Mouse (Mus musculus): ENCODE measurements at regions not wholly inside any gene's neighbourhood (a gene's known extent, or its start where the extent isn't known, plus 50 kb on each side); places are given as distances from the start of the nearest gene placed in this dataset.

GRCm38 (mm10) chr13:44306275-44307050, 422.8 kb upstream of the Jarid2 start:
- Histone ChIP-seq H3K36me3 (ENCODE audit: control insufficient read depth) (no peaks in the 10 kb centered on the region), H3K4me1 (ENCODE audit: control insufficient read depth) (no peaks in the 10 kb centered on the region), H3K27me3 (ENCODE audit: control insufficient read depth) (no peaks in the 10 kb centered on the region), H3K9me3 (ENCODE audit: control insufficient read depth, low read length) (no peaks in the 10 kb centered on the region; the same call in 1 of the 2 replicates), H3K4me3 (replicated peaks) (no peak overlapping the region)
- no peak for TF ChIP-seq GATA1 (IDR thresholded peaks at IDR 0.05; ENCODE audit: low read length)
- no peak for TF ChIP-seq TAL1 (IDR thresholded peaks at IDR 0.05; ENCODE audit: low read length)

GRCm38 (mm10) chr13:44308227-44308626, 421.0 kb upstream of the Jarid2 start:
- H3K9me3 ChIP-seq (ENCODE audit: control insufficient read depth, low read length): no peaks in the 10 kb centered on the region; the same call in 1 of the 2 replicates
- H3K4me3 ChIP-seq (replicated peaks): no peak overlapping the region
- H3K27me3 ChIP-seq (ENCODE audit: control insufficient read depth): no peaks in the 10 kb centered on the region
- no peak for TF ChIP-seq GATA1 (IDR thresholded peaks at IDR 0.05; ENCODE audit: low read length)
- no peak for TF ChIP-seq TAL1 (IDR thresholded peaks at IDR 0.05; ENCODE audit: low read length)
- no peaks in the 10 kb centered on the region for H3K36me3 ChIP-seq (ENCODE audit: control insufficient read depth)
- H3K4me1 ChIP-seq (ENCODE audit: control insufficient read depth): no peaks in the 10 kb centered on the region

- Histone ChIP-seq H3K9me3 (ENCODE audit: control insufficient read depth, low read length) (peaks cover 2% of the 10 kb centered on the region; the same call in 1 of the 2 replicates), H3K4me3 (replicated peaks) (no peak overlapping the region), H3K4me1 (ENCODE audit: control insufficient read depth) (no peaks in the 10 kb centered on the region), H3K27me3 (ENCODE audit: control insufficient read depth) (no peaks in the 10 kb centered on the region), H3K36me3 (ENCODE audit: control insufficient read depth) (no peaks in the 10 kb centered on the region)
- TF ChIP-seq TAL1 (IDR thresholded peaks at IDR 0.05; ENCODE audit: low read length) (no peak), GATA1 (IDR thresholded peaks at IDR 0.05; ENCODE audit: low read length) (no peak)
Observed at GRCm38 (mm10) chr13:44312237-44312636, 417.0 kb upstream of the Jarid2 start.

- Histone ChIP-seq H3K4me3 (replicated peaks) (no peak overlapping the region), H3K27me3 (ENCODE audit: control insufficient read depth) (no peaks in the 10 kb centered on the region), H3K36me3 (ENCODE audit: control insufficient read depth) (no peaks in the 10 kb centered on the region), H3K9me3 (ENCODE audit: control insufficient read depth, low read length) (peaks cover 2% of the 10 kb centered on the region; the same call in 1 of the 2 replicates), H3K4me1 (ENCODE audit: control insufficient read depth) (no peaks in the 10 kb centered on the region)
- no peak for TF ChIP-seq TAL1 (IDR thresholded peaks at IDR 0.05; ENCODE audit: low read length)
- TF ChIP-seq GATA1 (IDR thresholded peaks at IDR 0.05; ENCODE audit: low read length): no peak
Observed at GRCm38 (mm10) chr13:44316747-44317446, 412.4 kb upstream of the Jarid2 start.

GRCm38 (mm10) chr13:44317596-44317995, 411.7 kb upstream of the Jarid2 start:
- Histone ChIP-seq H3K9me3 (ENCODE audit: control insufficient read depth, low read length) (peaks cover 2% of the 10 kb centered on the region; the same call in 1 of the 2 replicates), H3K4me3 (replicated peaks) (no peak overlapping the region), H3K27me3 (ENCODE audit: control insufficient read depth) (no peaks in the 10 kb centered on the region), H3K36me3 (ENCODE audit: control insufficient read depth) (no peaks in the 10 kb centered on the region), H3K4me1 (ENCODE audit: control insufficient read depth) (no peaks in the 10 kb centered on the region)
- TF ChIP-seq GATA1 (IDR thresholded peaks at IDR 0.05; ENCODE audit: low read length): no peak
- TF ChIP-seq TAL1 (IDR thresholded peaks at IDR 0.05; ENCODE audit: low read length): no peak

GRCm38 (mm10) chr13:44319101-44319500, 410.2 kb upstream of the Jarid2 start:
- TF ChIP-seq TAL1 (IDR thresholded peaks at IDR 0.05; ENCODE audit: low read length) (no peak), GATA1 (IDR thresholded peaks at IDR 0.05; ENCODE audit: low read length) (no peak)
- no peak overlapping the region for H3K4me3 ChIP-seq (replicated peaks)
- H3K27me3 ChIP-seq (ENCODE audit: control insufficient read depth): no peaks in the 10 kb centered on the region
- H3K36me3 ChIP-seq (ENCODE audit: control insufficient read depth): no peaks in the 10 kb centered on the region
- peaks cover 2% of the 10 kb centered on the region; the same call in 1 of the 2 replicates for H3K9me3 ChIP-seq (ENCODE audit: control insufficient read depth, low read length)
- no peaks in the 10 kb centered on the region for H3K4me1 ChIP-seq (ENCODE audit: control insufficient read depth)

- no peak overlapping the region for H3K4me3 ChIP-seq (replicated peaks)
- TF ChIP-seq GATA1 (IDR thresholded peaks at IDR 0.05; ENCODE audit: low read length): no peak
- no peak for TF ChIP-seq TAL1 (IDR thresholded peaks at IDR 0.05; ENCODE audit: low read length)
- H3K36me3 ChIP-seq (ENCODE audit: control insufficient read depth): no peaks in the 10 kb centered on the region
- H3K4me1 ChIP-seq (ENCODE audit: control insufficient read depth): no peaks in the 10 kb centered on the region
- H3K9me3 ChIP-seq (ENCODE audit: control insufficient read depth, low read length): peaks cover 2% of the 10 kb centered on the region; the same call in 1 of the 2 replicates
- no peaks in the 10 kb centered on the region for H3K27me3 ChIP-seq (ENCODE audit: control insufficient read depth)
Observed at GRCm38 (mm10) chr13:44319511-44319910, 409.8 kb upstream of the Jarid2 start.

- Histone ChIP-seq H3K27me3 (ENCODE audit: control insufficient read depth) (no peaks in the 10 kb centered on the region), H3K9me3 (ENCODE audit: control insufficient read depth, low read length) (peaks cover 2% of the 10 kb centered on the region; the same call in 1 of the 2 replicates), H3K36me3 (ENCODE audit: control insufficient read depth) (no peaks in the 10 kb centered on the region), H3K4me1 (ENCODE audit: control insufficient read depth) (no peaks in the 10 kb centered on the region), H3K4me3 (replicated peaks) (no peak overlapping the region)
- TF ChIP-seq GATA1 (IDR thresholded peaks at IDR 0.05; ENCODE audit: low read length) (no peak), TAL1 (IDR thresholded peaks at IDR 0.05; ENCODE audit: low read length) (no peak)
Observed at GRCm38 (mm10) chr13:44320311-44320710, 409.0 kb upstream of the Jarid2 start.

- Histone ChIP-seq H3K4me3 (replicated peaks) (no peak overlapping the region), H3K4me1 (ENCODE audit: control insufficient read depth) (no peaks in the 10 kb centered on the region), H3K27me3 (ENCODE audit: control insufficient read depth) (no peaks in the 10 kb centered on the region), H3K9me3 (ENCODE audit: control insufficient read depth, low read length) (peaks cover 2% of the 10 kb centered on the region; the same call in 1 of the 2 replicates), H3K36me3 (ENCODE audit: control insufficient read depth) (no peaks in the 10 kb centered on the region)
- no peak for TF ChIP-seq TAL1 (IDR thresholded peaks at IDR 0.05; ENCODE audit: low read length)
- TF ChIP-seq GATA1 (IDR thresholded peaks at IDR 0.05; ENCODE audit: low read length): no peak
Observed at GRCm38 (mm10) chr13:44321009-44321596, 408.2 kb upstream of the Jarid2 start.

Data from erythroblast, embryonic 14.5 days (primary cell).